Mouse (Mus musculus) fat pad, adult 2 months (tissue): ENCODE data around the gene Slc5a2.

Experiments used
- DNase-seq: peaks from one replicate; pipeline ENCODE4 v3.0.0-alpha.2; 2011; ENCODE audit warnings: low read depth, low spot score; ENCODE audit errors: extremely low read depth

Gene Slc5a2

GRCm38 (mm10) chr7:128265411-128265810, at the start of gene Slc5a2:
TSS of gene Slc5a2 (plus strand) at chr7:128265657.
- no peak for DNase-seq

- DNase-seq: no peak
Observed at GRCm38 (mm10) chr7:128219952-128220351, 45.5 kb upstream of the Slc5a2 start.

- DNase-seq: no peak
Observed at GRCm38 (mm10) chr7:128220936-128221335, 44.5 kb upstream of the Slc5a2 start.

GRCm38 (mm10) chr7:128231741-128232140, 33.7 kb upstream of the Slc5a2 start:
- DNase-seq: no peak

GRCm38 (mm10) chr7:128234796-128235195, 30.7 kb upstream of the Slc5a2 start:
- no peak for DNase-seq

GRCm38 (mm10) chr7:128235481-128235880, 30.0 kb upstream of the Slc5a2 start:
- no peak for DNase-seq

GRCm38 (mm10) chr7:128236426-128236825, 29.0 kb upstream of the Slc5a2 start:
- DNase-seq: no peak

GRCm38 (mm10) chr7:128236856-128237592, 28.4 kb upstream of the Slc5a2 start, which contains the start of gene Armc5:
TSS of gene Armc5 (plus strand) at chr7:128237342.
- DNase-seq: no peak

GRCm38 (mm10) chr7:128237593-128237926, 27.9 kb upstream of the Slc5a2 start:
- DNase-seq: no peak

GRCm38 (mm10) chr7:128237927-128238778, 27.3 kb upstream of the Slc5a2 start, which contains the start of gene 9130023H24Rik:
TSS of gene 9130023H24Rik (minus strand) at chr7:128238031.
- DNase-seq: peak; percentile 63

- DNase-seq: no peak
Observed at GRCm38 (mm10) chr7:128238991-128239390, 26.5 kb upstream of the Slc5a2 start.

- DNase-seq: no peak
Observed at GRCm38 (mm10) chr7:128240131-128240784, 25.2 kb upstream of the Slc5a2 start.

- no peak for DNase-seq
Observed at GRCm38 (mm10) chr7:128242331-128242730, 23.1 kb upstream of the Slc5a2 start.

- DNase-seq: no peak
Observed at GRCm38 (mm10) chr7:128243921-128244320, 21.5 kb upstream of the Slc5a2 start.

GRCm38 (mm10) chr7:128244410-128245025, 20.9 kb upstream of the Slc5a2 start:
- DNase-seq: no peak

GRCm38 (mm10) chr7:128245547-128245946, 19.9 kb upstream of the Slc5a2 start:
- no peak for DNase-seq

GRCm38 (mm10) chr7:128246496-128247391, 18.7 kb upstream of the Slc5a2 start, which contains the start of gene Tgfb1i1:
TSS of gene Tgfb1i1 (plus strand) at chr7:128246812.
- DNase-seq: no peak

- no peak for DNase-seq
Observed at GRCm38 (mm10) chr7:128247443-128247842, 18.0 kb upstream of the Slc5a2 start.

- no peak for DNase-seq
Observed at GRCm38 (mm10) chr7:128248081-128249042, 17.1 kb upstream of the Slc5a2 start.
